Mouse (Mus musculus) hindbrain, embryonic 12.5 days (tissue): Measurements from ENCODE around the gene Cfap300. TPM values are rescaled to one million over a fixed set of nuclear protein-coding genes. Genes with fewer than 3 reads are reported as not detected.

Experiments used
- ATAC-seq: fragments of 200-750 bp; cut with Nextera tagmentation; 2 replicates; pipeline ENCODE4 v1.8.0; 2017; ENCODE audit warnings: moderate TSS enrichment; ENCODE audit not compliant: low FRiP score
- H3K27ac ChIP-seq: fragments of 300-500 bp; sonication (generic); 2 replicates; pipeline ENCODE4 v1.5.1; 2016; ENCODE audit warnings: mild to moderate bottlenecking
- H3K27me3 ChIP-seq: fragments of 300-500 bp; sonication (generic); 2 replicates; pipeline ENCODE4 v1.6.1; 2016; ENCODE audit warnings: mild to moderate bottlenecking
- H3K36me3 ChIP-seq: fragments of 300-500 bp; sonication (generic); 2 replicates; pipeline ENCODE4 v1.6.1; 2016; ENCODE audit warnings: mild to moderate bottlenecking
- H3K4me1 ChIP-seq: fragments of 300-500 bp; sonication (generic); 2 replicates; pipeline ENCODE4 v1.6.1; 2016
- H3K4me2 ChIP-seq: fragments of 300-500 bp; sonication (generic); replicated peaks from 2 replicates; pipeline ENCODE4 v1.6.1; 2016; ENCODE audit warnings: mild to moderate bottlenecking
- H3K4me3 ChIP-seq: fragments of 300-500 bp; sonication (generic); 2 replicates; pipeline ENCODE4 v1.5.1; 2016; ENCODE audit warnings: mild to moderate bottlenecking
- H3K9ac ChIP-seq: fragments of 300-500 bp; sonication (generic); 2 replicates; pipeline ENCODE4 v1.6.1; 2016; ENCODE audit warnings: mild to moderate bottlenecking, moderate library complexity
- H3K9me3 ChIP-seq: fragments of 300-500 bp; sonication (generic); replicated peaks from 2 replicates; pipeline ENCODE4 v1.6.1; 2016; ENCODE audit warnings: mild to moderate bottlenecking
- whole genome bisulfite sequencing: fragments of 180-500 bp; shearing (Covaris S2); methylation state at CpG from one replicate; pipeline ENCODE4 v1.1.7; 2016; 5-methylcytosine and 5-hydroxymethylcytosine counted together
- polyA plus RNA-seq: library from polyadenylated mRNA; unstranded; fragments of >200 nt; fragmentation: Nextera tagmentation; extraction: Ambion mirVana; gene quantifications from 2 replicates; pipeline ENCODE4 v1.2.1, GENCODE M21; 2016

The Cfap300 gene
- polyA plus RNA-seq, 1 experiment from 2014 or later: 15.7 TPM

GRCm38 (mm10) chr9:7979153-7979916, 63.3 kb downstream of the Cfap300 start:
- H3K4me3 ChIP-seq: no peak overlapping the region
- ATAC-seq: no peak
- no peaks in the 10 kb centered on the region for H3K9me3 ChIP-seq
- no peaks in the 10 kb centered on the region; the same call in 1 of the 2 replicates for H3K36me3 ChIP-seq
- H3K4me1 ChIP-seq: no peaks in the 10 kb centered on the region
- WGBS: 93% methylated on average over 11 of the region's 11 CpGs
- no peak overlapping the region for H3K9ac ChIP-seq
- no peak overlapping the region for H3K4me2 ChIP-seq
- no peaks in the 10 kb centered on the region for H3K27me3 ChIP-seq
- no peak overlapping the region for H3K27ac ChIP-seq

- Histone ChIP-seq H3K27ac (no peak overlapping the region), H3K9ac (no peak overlapping the region), H3K9me3 (no peaks in the 10 kb centered on the region), H3K4me1 (no peaks in the 10 kb centered on the region), H3K36me3 (peaks cover 5% of the 10 kb centered on the region), H3K4me2 (no peak overlapping the region), H3K27me3 (no peaks in the 10 kb centered on the region), H3K4me3 (no peak overlapping the region)
- 89% methylated on average over 3 of the region's 3 CpGs for WGBS
- no peak for ATAC-seq
Measured at GRCm38 (mm10) chr9:7978502-7978901, 64.1 kb downstream of the Cfap300 start.

GRCm38 (mm10) chr9:7977587-7977986, 65.0 kb downstream of the Cfap300 start:
- no peak for ATAC-seq
- no peaks in the 10 kb centered on the region for H3K9me3 ChIP-seq
- peaks cover 13% of the 10 kb centered on the region for H3K36me3 ChIP-seq
- 76% methylated on average over 5 of the region's 5 CpGs for WGBS
- no peaks in the 10 kb centered on the region for H3K27me3 ChIP-seq
- no peaks in the 10 kb centered on the region for H3K4me1 ChIP-seq
- no peak overlapping the region for H3K9ac ChIP-seq
- H3K4me2 ChIP-seq: no peak overlapping the region
- H3K4me3 ChIP-seq: no peak overlapping the region
- H3K27ac ChIP-seq: no peak overlapping the region

GRCm38 (mm10) chr9:7971993-7972392, 70.6 kb downstream of the Cfap300 start:
- no peaks in the 10 kb centered on the region for H3K4me1 ChIP-seq
- no peak overlapping the region for H3K27ac ChIP-seq
- no peak overlapping the region for H3K4me2 ChIP-seq
- H3K36me3 ChIP-seq: peaks cover 14% of the 10 kb centered on the region
- H3K9me3 ChIP-seq: no peaks in the 10 kb centered on the region
- no peaks in the 10 kb centered on the region for H3K27me3 ChIP-seq
- no peak for ATAC-seq
- H3K4me3 ChIP-seq: no peak overlapping the region
- WGBS: 75% methylated on average over 2 of the region's 2 CpGs
- H3K9ac ChIP-seq: no peak overlapping the region

Other genes starting within 250 kb of the Cfap300 start
- 45.5 and 47.2 TPM in 2 replicates for gene Birc2, start 205.8 kb downstream of the Cfap300 start, polyA plus RNA-seq
- gene Birc3, start 169.6 kb downstream of the Cfap300 start, polyA plus RNA-seq: 4.7 and 5.3 TPM in 2 replicates
- 32.1 and 35.6 TPM in 2 replicates for gene Yap1, start 38.2 kb downstream of the Cfap300 start, polyA plus RNA-seq
- gene Cep126, start 91.5 kb upstream of the Cfap300 start, polyA plus RNA-seq: 4.5 and 5.3 TPM in 2 replicates